Mouse (Mus musculus) urinary bladder, postnatal 4 days (tissue): ENCODE measurements around the gene Eif4e3.

ENCODE experiments used
- DNase-seq, 2 experiments: peaks; one replicate each; pipeline ENCODE4 v3.0.0; 2021 to 2022; ENCODE audit warnings: low spot score in 2 of 2

The Eif4e3 gene

GRCm38 (mm10) chr6:99665457-99666317 is 884 bp downstream of the Eif4e3 start:
- DNase-seq, result no peak

GRCm38 (mm10) chr6:99663232-99663631 is 3.3 kb downstream of the Eif4e3 start:
- DNase-seq, result no peak

GRCm38 (mm10) chr6:99660443-99660842 is 6.1 kb downstream of the Eif4e3 start:
- no peak for DNase-seq

GRCm38 (mm10) chr6:99658586-99658985 is 8.0 kb downstream of the Eif4e3 start:
- no peak for DNase-seq

GRCm38 (mm10) chr6:99656088-99656487 is 10.5 kb downstream of the Eif4e3 start:
- no peak for DNase-seq

- DNase-seq, result no peak
Measured at GRCm38 (mm10) chr6:99655488-99655887, 11.1 kb downstream of the Eif4e3 start.

GRCm38 (mm10) chr6:99654343-99654742 is 12.2 kb downstream of the Eif4e3 start:
- no peak for DNase-seq

- no peak for DNase-seq
Measured at GRCm38 (mm10) chr6:99652341-99652740, 14.2 kb downstream of the Eif4e3 start.

GRCm38 (mm10) chr6:99649307-99649706 is 17.3 kb downstream of the Eif4e3 start:
- no peak for DNase-seq

- DNase-seq, result no peak
Measured at GRCm38 (mm10) chr6:99646344-99646743, 20.2 kb downstream of the Eif4e3 start.

- DNase-seq, result no peak
Measured at GRCm38 (mm10) chr6:99644876-99645275, 21.7 kb downstream of the Eif4e3 start.

- DNase-seq, result no peak
Measured at GRCm38 (mm10) chr6:99644386-99644785, 22.2 kb downstream of the Eif4e3 start.

- DNase-seq, result peak in 1 of 2 experiments; percentile 67
Measured at GRCm38 (mm10) chr6:99643439-99644199, 23.0 kb downstream of the Eif4e3 start.

- no peak for DNase-seq
Measured at GRCm38 (mm10) chr6:99637456-99637855, 29.1 kb downstream of the Eif4e3 start.

GRCm38 (mm10) chr6:99636801-99637200 is 29.8 kb downstream of the Eif4e3 start:
- DNase-seq, result no peak

GRCm38 (mm10) chr6:99636121-99636520 is 30.4 kb downstream of the Eif4e3 start:
- no peak for DNase-seq

GRCm38 (mm10) chr6:99632121-99632980 is 34.2 kb downstream of the Eif4e3 start:
- DNase-seq, result no peak

- no peak for DNase-seq
Measured at GRCm38 (mm10) chr6:99631637-99632036, 34.9 kb downstream of the Eif4e3 start.

GRCm38 (mm10) chr6:99629726-99630458 is 36.7 kb downstream of the Eif4e3 start:
- DNase-seq, result no peak

- DNase-seq, result no peak
Measured at GRCm38 (mm10) chr6:99626347-99626746, 40.2 kb downstream of the Eif4e3 start.

GRCm38 (mm10) chr6:99625803-99626202 is 40.8 kb downstream of the Eif4e3 start:
- DNase-seq, result no peak
